Mouse (Mus musculus) spleen, adult 10 weeks (tissue): ENCODE measurements around the gene Slc25a30. TPM values are rescaled to one million over a fixed set of nuclear protein-coding genes. Genes with fewer than 3 reads are reported as not detected.

Source experiments
- polyA plus RNA-seq: library from polyadenylated mRNA; stranded (reverse); fragments of 350-450 nt; fragmentation: Illumina TruSeq; extraction: RNeasy Lipid Tissue Mini Kit (QIAGEN cat#74804); gene quantifications from one replicate; pipeline ENCODE4 v1.2.3, GENCODE M21; 2015; ENCODE audit warnings: low replicate concordance; ENCODE audit not compliant: insufficient read depth

Gene Slc25a30
- 19.0 TPM for polyA plus RNA-seq

DNA sequence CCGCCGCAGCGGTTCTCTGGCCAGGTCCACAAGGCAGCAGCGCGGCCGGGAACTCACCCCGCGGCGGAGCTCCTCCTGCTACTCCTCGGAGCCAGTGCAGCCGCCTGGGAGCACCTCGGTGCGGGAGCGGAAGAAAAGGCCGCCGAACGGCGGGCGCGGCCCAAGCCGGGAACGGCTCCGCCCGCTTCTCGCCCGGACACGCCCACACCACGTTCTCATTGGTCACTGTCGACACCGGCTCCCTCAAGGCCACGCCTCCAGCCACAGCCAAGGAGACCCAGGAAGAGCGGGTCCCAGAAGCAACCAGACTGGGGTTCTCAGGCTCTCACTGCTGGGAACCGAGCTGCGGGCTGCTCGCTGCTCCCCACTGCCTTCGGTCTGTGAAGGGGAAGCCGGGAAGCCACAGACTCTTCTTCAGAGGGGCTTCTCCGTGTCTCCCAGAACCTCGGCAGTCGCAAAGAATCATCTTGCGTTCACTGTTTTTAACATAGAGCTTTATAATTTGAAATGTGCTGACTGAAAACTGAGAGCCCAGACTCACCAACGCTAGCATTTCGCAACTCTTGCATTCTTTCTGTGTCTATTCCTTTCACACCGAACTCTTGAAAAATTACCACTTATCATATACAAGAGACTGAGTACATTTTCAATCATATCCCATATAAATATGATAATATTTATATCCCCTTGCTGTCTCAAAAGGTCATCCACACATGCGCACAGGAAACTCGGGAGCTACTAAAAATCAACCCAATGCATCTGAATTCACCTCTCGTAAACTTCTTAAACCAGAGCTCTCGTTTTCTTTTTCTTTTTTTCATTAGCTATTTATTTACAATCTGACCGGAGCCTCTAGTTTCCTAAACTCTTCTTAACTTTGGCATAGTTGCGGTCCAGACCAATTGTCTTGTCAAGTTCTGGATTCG, at the start of gene Slc25a30:
TSS of gene Slc25a30 (minus strand) at position 170 of the 926 bp plus-strand sequence.

DNA sequence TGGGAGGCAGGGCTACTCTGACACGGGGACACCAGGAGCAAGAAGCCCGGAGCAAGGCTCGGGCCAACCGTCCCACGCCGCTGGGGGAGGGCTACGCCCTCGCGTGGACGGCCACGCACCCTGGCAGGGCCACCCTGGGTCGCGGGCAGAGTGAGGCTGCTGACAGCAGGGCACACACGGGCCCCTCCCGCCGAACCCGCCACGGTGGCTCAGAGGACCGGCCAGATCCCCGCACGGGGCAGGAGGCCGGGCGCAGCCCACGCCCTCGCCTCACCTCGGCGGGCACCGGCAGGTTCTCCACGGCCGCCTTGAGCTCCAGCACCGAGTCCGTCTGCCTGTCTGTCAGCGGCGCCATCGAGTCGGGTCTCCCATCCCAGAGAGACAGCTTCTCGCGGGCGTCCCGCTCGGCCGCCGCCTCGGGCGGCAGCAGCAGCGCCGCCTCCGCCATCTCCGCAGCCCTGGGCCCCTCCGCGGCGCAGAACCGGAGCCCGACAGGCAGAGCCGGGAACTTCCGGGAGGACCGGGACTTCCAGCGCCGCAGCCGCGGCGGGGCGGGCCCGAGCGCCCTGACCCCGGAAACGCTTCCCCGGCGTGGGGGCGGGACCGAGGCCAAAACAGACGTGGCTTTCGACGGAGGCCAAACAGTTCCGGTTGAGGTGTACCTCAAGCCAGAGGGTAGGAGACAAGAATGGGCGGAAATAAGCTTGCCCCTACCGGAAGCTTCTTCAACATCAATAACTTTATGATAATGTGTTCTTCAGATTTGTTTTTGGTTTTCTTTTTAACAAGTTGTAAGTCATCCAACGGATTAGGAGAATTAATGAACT, 32.6 kb downstream of the Slc25a30 start, which contains the start of gene Cog3:
TSS of gene Cog3 (minus strand) at position 527 of the 827 bp plus-strand sequence.

Other genes starting within 250 kb of the Slc25a30 start
- gene Spert, start 193.9 kb downstream of the Slc25a30 start, polyA plus RNA-seq, result not detected
- not detected for gene Erich6b, start 144.8 kb downstream of the Slc25a30 start, polyA plus RNA-seq
- 37.4 TPM for gene Cog3, start 32.5 kb downstream of the Slc25a30 start, polyA plus RNA-seq
- gene Tpt1, start 58.1 kb upstream of the Slc25a30 start, polyA plus RNA-seq, result 12,156 TPM
- gene Kctd4, start 168.0 kb upstream of the Slc25a30 start, polyA plus RNA-seq, result not detected
- 33.7 TPM for gene Gtf2f2, start 223.8 kb upstream of the Slc25a30 start, polyA plus RNA-seq